Mouse (Mus musculus): Measurements from ENCODE around the gene Cck.
A peak's percentile ranks its signal among the peaks of the same experiment; 100 is the strongest.
"Not testable (repeated sequence)": the region's sequence is repeated elsewhere in the genome, so short reads cannot be mapped to it uniquely, and the experiment has no call there.

Cck gene

DNA sequence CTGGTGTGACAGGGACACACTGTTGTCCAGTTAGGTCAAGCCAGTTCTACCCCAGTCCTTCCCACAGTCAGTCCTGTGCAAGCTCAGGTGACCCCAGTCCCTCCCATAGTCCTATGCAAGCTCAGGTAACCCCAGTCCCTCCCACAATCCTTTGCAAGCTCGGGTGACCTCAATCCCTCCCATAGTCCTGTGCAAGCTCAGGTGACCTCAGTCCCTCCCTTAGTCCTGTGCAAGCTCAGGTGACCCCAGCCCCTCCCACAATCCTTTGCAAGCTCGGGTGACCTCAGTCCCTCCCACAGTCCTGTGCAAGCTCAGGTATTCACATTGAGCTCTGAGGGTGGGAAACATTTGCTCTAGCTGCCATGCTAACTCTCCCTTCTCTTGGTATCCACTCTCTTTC lies 35.5 kb downstream of the Cck start:
- no peak for DNase-seq (ENCODE audit: low spot score)

DNA sequence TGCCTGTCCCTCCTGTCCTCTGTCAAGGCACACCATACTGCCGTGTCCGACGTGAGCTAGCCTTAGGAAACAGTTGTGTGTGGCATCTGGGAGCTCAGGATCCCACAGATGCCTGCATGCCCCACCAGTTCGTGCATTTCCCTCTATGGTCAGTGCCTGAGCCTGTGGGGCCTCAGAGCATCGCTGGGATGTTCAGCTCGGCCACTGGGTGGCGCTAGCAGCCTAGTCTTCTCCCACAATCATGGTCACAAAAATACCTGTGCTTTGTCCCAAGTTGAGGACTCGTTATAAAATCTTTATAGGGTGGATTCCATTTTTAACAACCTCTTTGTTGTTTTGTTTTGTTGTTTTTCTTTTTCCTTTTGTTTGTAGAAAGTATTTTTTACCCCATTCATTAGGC lies 37.0 kb downstream of the Cck start:
- peak; percentile 80 for DNase-seq (ENCODE audit: low spot score)

GRCm38 (mm10) chr9:121456739-121457515 lies 38.6 kb downstream of the Cck start:
- no peak for DNase-seq (ENCODE audit: low spot score)

DNA sequence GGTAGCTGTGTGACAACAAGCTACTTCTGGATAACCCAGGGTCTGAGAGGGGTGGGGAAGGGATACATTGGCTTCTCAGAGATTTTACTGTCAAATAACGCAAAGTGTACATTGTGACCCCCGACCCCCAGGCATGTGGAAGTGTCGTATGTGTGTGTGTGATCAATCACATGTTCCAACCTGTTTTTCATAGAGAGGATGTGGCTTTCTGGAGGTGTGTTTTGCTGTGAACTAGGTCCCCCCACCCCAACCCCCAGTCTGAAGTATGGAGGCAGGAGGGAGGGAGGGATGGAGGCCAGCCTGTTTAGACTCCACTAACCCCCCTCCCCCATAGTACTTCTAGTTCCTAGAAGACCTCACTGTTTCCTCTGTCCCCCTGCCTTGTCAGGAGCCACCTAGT lies 40.6 kb downstream of the Cck start:
- DNase-seq (ENCODE audit: low spot score) = no peak

- not testable (repeated sequence) for DNase-seq (ENCODE audit: low spot score)
Observed at GRCm38 (mm10) chr9:121452342-121452942, 43.1 kb downstream of the Cck start.

DNA sequence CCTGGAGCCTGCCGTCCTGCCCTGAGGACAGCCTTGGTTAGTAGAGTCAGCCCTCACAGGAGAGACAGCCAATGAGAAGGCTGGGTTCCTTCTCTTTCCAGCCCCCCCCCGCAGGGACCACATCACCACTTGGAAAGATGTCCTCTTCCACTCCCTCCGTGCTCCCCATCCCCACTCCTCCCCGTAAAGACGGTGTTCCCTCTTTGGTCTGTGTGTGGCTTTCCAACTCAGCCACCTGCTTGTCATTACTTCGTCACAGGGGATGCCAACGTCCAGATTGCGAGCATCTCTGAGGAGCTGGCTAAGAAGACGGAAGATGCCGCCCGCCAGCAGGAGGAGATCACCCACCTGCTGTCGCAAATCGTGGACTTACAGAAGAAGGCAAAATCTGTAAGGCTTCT lies 49.1 kb downstream of the Cck start:
- DNase-seq (ENCODE audit: low spot score) = no peak

- peak; percentile 37 for DNase-seq (ENCODE audit: low spot score)
Observed at GRCm38 (mm10) chr9:121445364-121445763, 50.1 kb downstream of the Cck start.

DNA sequence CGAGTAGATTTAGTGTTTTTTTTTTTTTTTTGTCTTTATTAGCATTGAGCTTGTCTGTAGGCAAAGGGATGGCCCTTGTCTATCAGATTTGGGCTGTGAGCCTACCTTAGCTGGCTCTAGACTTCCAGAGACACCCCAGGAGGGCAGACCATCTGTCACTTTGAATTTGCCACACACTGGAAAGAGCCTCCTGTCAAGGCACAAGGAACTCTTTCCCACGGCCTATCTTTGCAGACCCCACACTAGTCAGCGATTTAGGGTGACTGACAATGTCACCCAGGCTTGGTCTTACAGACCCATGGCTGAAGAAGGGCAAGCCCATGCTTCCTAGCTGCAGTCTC lies 51.2 kb downstream of the Cck start:
- peak; percentile 18 for DNase-seq (ENCODE audit: low spot score)

DNA sequence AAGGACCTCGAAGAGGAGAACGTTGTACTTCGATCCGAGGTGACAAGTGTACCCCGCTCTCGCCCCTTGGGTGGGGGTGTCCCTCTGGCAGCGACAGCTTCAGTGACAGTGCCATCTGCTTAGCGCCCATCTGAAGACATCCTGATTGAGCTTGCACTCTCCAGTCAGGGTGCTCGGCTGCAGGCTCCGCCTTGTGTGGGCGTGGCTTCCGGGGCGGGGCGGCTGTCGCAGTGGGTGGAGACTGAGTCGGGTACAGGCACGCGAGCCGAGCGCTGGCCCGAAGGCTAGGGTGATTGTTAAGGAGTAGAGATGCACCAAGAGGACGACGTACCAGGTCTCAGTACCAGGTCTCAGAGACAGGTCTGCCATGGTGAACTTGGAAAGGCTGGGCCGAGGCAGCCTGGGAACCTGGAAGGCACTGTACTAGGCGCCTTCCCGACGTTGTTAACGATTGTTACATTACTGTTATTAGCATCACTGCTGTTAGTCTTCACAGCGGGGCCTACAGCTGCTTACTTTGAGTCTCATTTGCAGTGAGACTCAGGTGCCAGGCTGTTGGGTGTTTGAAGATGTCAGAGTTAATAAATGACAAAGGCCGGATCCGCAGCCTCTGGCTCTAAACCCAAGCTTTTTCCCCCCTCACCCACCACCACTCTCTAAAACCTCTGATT lies 51.7 kb downstream of the Cck start:
- DNase-seq (ENCODE audit: low spot score) = peak; percentile 65

DNA sequence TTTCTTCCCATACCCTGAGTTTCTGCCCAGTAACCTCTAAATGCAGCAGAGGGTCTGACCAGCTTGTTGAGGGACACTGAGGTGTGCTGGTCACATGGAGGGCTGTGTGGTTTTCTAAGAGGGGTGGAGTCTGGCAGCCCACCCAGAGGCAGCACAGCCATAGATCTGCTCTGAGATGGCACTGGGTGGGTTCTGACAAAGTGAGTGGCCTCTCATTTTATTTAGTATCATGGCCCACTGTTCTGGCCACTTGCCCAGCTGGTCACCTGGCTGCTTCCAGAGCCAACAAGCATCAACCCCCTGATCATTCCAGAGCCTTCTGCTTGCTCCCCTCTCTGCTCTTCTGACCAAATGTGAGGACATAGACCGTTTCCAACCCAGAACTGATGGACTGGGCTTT lies 53.3 kb downstream of the Cck start:
- no peak for DNase-seq (ENCODE audit: low spot score)

Data from retina, embryonic 14.5 days (tissue).